Mouse (Mus musculus): ENCODE data around the gene Exosc7. TPM values are rescaled to one million over a fixed set of nuclear protein-coding genes. Genes with fewer than 3 reads are reported as not detected.

Exosc7 gene
- total RNA-seq, 2 experiments from 2014 or later = 6.6 to 14.3 TPM

DNA sequence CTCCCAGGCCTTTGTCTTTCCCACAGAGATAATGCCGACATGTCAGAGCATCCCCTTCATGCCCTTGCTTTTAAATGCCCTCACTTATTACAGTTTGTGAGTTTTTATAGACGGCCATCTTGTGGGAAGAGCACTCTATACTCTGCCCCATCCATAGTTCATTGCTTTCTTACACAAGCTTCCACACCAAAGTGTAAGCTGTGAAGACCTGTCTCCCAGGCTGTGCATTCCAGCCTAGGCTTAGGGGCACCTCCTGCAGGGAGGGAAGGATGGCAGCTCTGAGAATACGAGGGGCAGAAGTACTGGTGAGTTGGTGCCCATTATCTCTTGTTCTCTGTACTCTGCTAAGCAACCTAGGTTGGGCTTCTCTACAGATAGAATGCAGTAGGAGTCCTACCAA is 20.0 kb downstream of the Exosc7 start:
- no peak for ATAC-seq (replicated peaks; ENCODE audit: low FRiP score, poor library complexity, severe bottlenecking)

GRCm38 (mm10) chr9:123136953-123137682 is 24.1 kb downstream of the Exosc7 start:
- no peak for ATAC-seq (replicated peaks; ENCODE audit: low FRiP score, poor library complexity, severe bottlenecking)

GRCm38 (mm10) chr9:123138891-123139474 is 26.0 kb downstream of the Exosc7 start:
- ATAC-seq (replicated peaks; ENCODE audit: low FRiP score, poor library complexity, severe bottlenecking) = no peak

- no peak for ATAC-seq (replicated peaks; ENCODE audit: low FRiP score, poor library complexity, severe bottlenecking)
Measured at GRCm38 (mm10) chr9:123139887-123140614, 27.0 kb downstream of the Exosc7 start.

GRCm38 (mm10) chr9:123148430-123148829 is 35.4 kb downstream of the Exosc7 start:
- no peak for ATAC-seq (replicated peaks; ENCODE audit: low FRiP score, poor library complexity, severe bottlenecking)

DNA sequence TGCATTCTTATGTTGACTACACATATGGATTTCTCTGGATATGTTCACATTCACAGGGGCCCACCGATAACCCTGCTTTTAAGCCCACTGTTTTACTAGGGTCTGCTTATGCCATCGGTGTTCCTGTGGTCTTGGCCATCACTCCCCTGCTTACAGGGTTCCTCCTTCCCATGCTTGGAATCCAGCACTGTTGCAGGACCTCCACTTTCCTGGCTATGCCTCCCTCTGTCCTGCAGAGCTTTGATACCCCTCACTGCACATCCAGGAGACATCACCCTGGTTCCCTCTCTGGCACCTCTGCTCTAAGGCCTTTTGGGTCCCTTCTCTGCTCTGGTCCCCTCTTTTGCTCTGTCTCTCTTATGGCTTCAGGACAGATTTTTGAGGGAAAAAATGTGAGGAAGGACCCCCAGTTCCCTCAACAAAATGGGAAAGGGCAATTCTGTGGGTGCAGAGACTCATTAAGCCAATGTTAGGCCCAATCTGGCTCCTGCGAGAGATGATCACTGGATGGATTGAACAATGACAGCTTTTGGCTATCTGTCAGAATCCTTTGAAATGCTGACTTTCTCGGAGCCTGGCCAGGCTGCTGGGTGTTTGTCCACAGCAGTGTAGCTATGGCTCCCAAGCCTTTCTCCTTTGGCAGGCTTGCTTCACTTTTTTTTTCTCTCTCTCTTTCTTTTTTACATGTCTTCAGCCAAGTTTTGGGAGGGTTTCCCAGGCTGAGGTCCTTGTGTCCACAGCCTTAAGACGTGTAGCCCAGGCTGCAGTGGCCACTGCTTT is 37.4 kb downstream of the Exosc7 start, which contains the start of gene Clec3b:
Gene Clec3b, plus strand, starts transcription at position 706 of the 780 bp plus-strand sequence.
- ATAC-seq (replicated peaks; ENCODE audit: low FRiP score, poor library complexity, severe bottlenecking) = no peak

DNA sequence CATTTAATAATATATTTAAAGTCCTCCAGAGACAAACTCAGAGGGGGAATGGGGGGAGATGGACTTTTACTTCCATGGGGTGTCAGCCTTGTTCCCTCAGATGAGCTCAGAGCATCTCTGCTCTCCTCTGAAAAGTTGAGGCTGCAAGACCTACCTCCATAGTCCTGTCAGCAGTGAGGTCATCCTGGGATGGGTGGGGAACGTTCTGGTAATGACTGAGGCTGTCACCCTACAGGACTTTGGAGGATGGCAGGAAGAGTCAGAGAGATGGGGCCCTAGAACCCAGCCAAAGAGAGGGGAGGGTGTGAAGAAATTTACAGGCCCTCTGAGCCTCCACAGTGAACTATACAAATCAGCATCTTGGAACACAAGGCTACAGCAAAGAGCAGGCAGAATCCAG is 38.5 kb downstream of the Exosc7 start:
- ATAC-seq (replicated peaks; ENCODE audit: low FRiP score, poor library complexity, severe bottlenecking) = no peak

- no peak for ATAC-seq (replicated peaks; ENCODE audit: low FRiP score, poor library complexity, severe bottlenecking)
Measured at GRCm38 (mm10) chr9:123152026-123152425, 39.0 kb downstream of the Exosc7 start.

DNA sequence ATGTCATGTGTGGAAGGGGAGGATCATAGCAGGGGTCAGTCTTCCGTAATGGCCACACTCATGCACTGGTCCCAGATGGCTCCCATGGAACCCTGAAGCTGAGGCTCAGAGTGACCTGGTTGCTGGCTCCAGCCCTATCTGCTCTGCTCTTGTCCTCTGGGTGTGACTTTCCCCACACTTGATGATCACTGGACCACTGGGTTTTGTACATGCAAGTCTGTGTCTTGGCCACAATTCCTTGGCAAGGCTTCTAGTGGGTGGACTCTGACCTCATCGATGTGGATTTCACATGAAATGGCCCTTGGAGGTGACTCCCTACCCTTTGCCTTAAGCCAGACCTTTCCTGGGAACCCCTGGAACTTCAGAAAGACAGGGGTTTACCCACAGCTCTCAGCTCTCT is 40.1 kb downstream of the Exosc7 start:
- no peak for ATAC-seq (replicated peaks; ENCODE audit: low FRiP score, poor library complexity, severe bottlenecking)

GRCm38 (mm10) chr9:123156910-123157361 is 43.9 kb downstream of the Exosc7 start:
- ATAC-seq (replicated peaks; ENCODE audit: low FRiP score, poor library complexity, severe bottlenecking) = no peak

DNA sequence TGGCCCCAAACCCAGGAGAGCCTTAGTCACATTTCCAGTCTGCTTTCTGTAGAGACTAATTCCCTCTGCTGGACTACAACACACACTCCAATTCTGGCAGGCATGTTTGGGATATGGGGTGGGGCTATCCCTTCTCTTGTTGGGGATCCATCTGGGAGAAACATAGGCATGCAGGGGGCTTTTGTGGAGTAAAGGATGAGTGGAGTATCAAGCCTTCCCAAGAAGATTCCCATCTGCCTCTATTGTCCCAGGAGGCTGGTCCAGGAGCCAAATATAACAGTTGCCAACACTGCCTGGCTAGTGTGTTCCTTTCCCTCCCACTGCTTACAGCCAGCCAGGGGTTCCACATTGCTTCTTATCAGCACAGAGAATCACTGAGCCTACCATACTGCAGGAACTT is 44.7 kb downstream of the Exosc7 start:
- no peak for ATAC-seq (replicated peaks; ENCODE audit: low FRiP score, poor library complexity, severe bottlenecking)

- no peak for ATAC-seq (replicated peaks; ENCODE audit: low FRiP score, poor library complexity, severe bottlenecking)
Measured at GRCm38 (mm10) chr9:123158125-123158836, 45.3 kb downstream of the Exosc7 start.

GRCm38 (mm10) chr9:123159330-123159729 is 46.3 kb downstream of the Exosc7 start:
- no peak for ATAC-seq (replicated peaks; ENCODE audit: low FRiP score, poor library complexity, severe bottlenecking)

GRCm38 (mm10) chr9:123161792-123162191 is 48.8 kb downstream of the Exosc7 start:
- ATAC-seq (replicated peaks; ENCODE audit: low FRiP score, poor library complexity, severe bottlenecking) = no peak

- no peak; the same call in 1 of the 2 replicates for ATAC-seq (replicated peaks; ENCODE audit: low FRiP score, poor library complexity, severe bottlenecking)
Measured at GRCm38 (mm10) chr9:123162985-123163694, 50.1 kb downstream of the Exosc7 start.

- no peak for ATAC-seq (replicated peaks; ENCODE audit: low FRiP score, poor library complexity, severe bottlenecking)
Measured at GRCm38 (mm10) chr9:123165781-123166443, 52.9 kb downstream of the Exosc7 start.

DNA sequence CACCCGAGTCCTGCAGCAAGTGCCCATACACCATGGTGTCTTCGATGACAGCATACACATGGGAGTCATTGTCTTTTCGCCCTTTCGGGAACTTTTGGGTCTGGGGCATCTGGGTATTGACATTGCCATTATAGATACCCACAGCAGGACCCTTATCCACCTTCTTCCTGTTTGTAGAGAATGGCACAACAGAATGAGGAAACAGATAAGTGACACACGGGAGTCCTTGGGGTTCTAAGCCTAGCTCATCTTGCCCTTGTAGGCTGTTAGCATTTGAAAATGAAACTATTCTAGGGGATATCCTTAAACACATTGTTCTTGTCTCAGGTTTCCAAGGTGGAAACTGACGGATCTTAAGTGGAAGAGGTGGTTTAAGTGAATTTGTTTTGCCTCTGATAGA is 60.7 kb downstream of the Exosc7 start:
- ATAC-seq (replicated peaks; ENCODE audit: low FRiP score, poor library complexity, severe bottlenecking) = no peak

DNA sequence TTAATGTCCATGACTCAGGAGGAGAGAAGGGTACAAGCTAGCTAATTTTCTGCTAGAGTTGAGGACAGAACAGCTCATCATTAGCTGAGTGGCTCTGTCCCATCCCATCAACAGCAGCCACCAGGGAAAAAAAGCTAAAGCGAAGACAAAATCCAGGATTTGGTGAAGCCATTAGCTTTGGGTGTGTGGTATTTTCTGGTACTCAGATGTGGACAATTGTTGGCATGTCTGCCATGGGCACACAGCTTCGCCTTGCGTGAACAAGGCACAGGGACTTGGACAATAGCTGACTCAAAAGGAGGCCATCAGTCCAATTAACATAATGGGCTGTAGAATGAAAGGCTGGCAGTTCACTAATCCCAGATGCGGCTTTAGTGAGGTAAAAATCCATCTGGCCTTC is 61.3 kb downstream of the Exosc7 start:
- no peak for ATAC-seq (replicated peaks; ENCODE audit: low FRiP score, poor library complexity, severe bottlenecking)
